Mouse (Mus musculus): Measurements from ENCODE around the gene Fn1. TPM values are rescaled to one million over a fixed set of nuclear protein-coding genes. Genes with fewer than 3 reads are reported as not detected.

The Fn1 gene
- polyA plus RNA-seq, 1 experiment from 2014 or later: 64.7 TPM

DNA sequence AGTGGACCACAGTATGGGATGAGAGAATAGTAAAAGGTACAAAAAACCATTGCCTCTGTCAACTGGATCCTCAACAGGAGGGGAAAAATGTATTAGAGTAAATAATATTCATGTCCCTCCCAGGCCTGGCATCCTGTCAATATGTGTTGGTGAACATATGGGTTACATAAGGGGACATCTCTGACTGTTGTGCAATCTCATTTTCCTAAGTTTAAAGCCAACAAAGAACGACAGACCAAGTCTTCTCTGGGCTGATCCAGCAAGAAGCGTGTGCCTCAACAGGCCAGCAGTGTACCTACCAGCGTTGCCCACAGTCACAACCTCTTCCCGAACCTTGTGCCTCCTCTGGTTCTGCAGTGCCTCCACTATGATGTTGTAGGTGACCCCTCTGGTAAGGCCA lies 57.6 kb downstream of the Fn1 start:
- Histone ChIP-seq H3K4me3 (ENCODE audit: low read depth, low read length) (no peak overlapping the region), H3K36me3 (ENCODE audit: control insufficient read depth, insufficient read depth, low read length) (peaks cover 17% of the 10 kb centered on the region), H3K4me2 (no peak overlapping the region), H3K4me1 (ENCODE audit: control insufficient read depth, insufficient read depth, low read length) (no peaks in the 10 kb centered on the region), H3K27ac (ENCODE audit: low read depth, low read length) (no peak overlapping the region), H3K27me3 (ENCODE audit: control insufficient read depth, insufficient read depth, low read length) (no peaks in the 10 kb centered on the region), H3K9me3 (ENCODE audit: control insufficient read depth, low read length) (no peaks in the 10 kb centered on the region), H3K9ac (ENCODE audit: low read length) (no peak overlapping the region)
- 94% methylated on average over 4 of the region's 4 CpGs for WGBS
- DNase-seq (ENCODE audit: low spot score, missing footprints): no peak
- no peak for ATAC-seq (ENCODE audit: low FRiP score)

DNA sequence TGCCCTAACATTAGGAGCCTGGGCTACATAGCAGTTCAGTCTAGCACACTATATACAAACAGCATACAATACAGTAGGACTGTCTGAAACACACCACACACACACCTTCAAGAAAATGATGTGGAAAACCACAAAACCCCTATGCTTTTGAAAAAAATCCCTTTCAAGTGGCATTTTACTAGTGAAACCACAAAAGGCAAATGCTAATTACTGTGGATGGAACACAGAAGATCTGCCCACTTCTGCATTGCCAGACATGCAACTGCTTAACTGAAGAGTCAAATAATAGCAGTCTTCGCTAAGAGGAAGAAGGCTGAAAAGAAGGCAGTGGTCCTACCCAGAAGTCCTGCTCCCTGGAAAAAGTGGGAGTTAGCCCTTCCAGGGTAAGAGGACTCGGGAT lies 58.7 kb downstream of the Fn1 start:
- Histone ChIP-seq H3K9ac (ENCODE audit: low read length) (no peak overlapping the region), H3K4me1 (ENCODE audit: control insufficient read depth, insufficient read depth, low read length) (no peaks in the 10 kb centered on the region), H3K9me3 (ENCODE audit: control insufficient read depth, low read length) (no peaks in the 10 kb centered on the region), H3K27me3 (ENCODE audit: control insufficient read depth, insufficient read depth, low read length) (no peaks in the 10 kb centered on the region), H3K4me3 (ENCODE audit: low read depth, low read length) (no peak overlapping the region), H3K27ac (ENCODE audit: low read depth, low read length) (no peak overlapping the region), H3K36me3 (ENCODE audit: control insufficient read depth, insufficient read depth, low read length) (peaks cover 17% of the 10 kb centered on the region), H3K4me2 (no peak overlapping the region)
- WGBS: 91% methylated on average over 2 of the region's 2 CpGs
- DNase-seq (ENCODE audit: low spot score, missing footprints) (no peak), ATAC-seq (ENCODE audit: low FRiP score) (no peak)

DNA sequence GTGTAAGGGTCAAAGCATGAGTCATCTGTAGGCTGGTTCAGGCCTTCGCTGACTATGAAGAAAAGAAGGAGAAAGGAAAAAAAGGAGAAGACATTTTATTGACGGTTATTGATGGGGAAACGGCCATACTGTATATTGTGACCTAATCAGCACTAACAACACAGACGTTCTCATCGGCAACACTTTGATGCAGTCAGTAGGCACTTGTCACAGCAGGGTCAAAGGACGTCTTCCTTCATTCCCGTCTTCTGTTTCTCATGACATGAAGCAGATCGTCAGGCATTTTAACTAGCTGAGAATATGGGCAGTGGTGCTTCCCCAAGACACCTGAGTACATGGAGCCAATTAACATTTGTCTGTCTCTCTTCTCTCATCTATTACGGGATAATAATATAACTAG lies 59.8 kb downstream of the Fn1 start:
- 94% methylated on average over 9 of the region's 9 CpGs for WGBS
- Histone ChIP-seq H3K4me3 (ENCODE audit: low read depth, low read length) (no peak overlapping the region), H3K36me3 (ENCODE audit: control insufficient read depth, insufficient read depth, low read length) (peaks cover 8% of the 10 kb centered on the region; the same call in 1 of the 2 replicates), H3K4me1 (ENCODE audit: control insufficient read depth, insufficient read depth, low read length) (no peaks in the 10 kb centered on the region), H3K9ac (ENCODE audit: low read length) (no peak overlapping the region), H3K4me2 (no peak overlapping the region), H3K27me3 (ENCODE audit: control insufficient read depth, insufficient read depth, low read length) (no peaks in the 10 kb centered on the region), H3K27ac (ENCODE audit: low read depth, low read length) (no peak overlapping the region), H3K9me3 (ENCODE audit: control insufficient read depth, low read length) (no peaks in the 10 kb centered on the region)
- no peak for ATAC-seq (ENCODE audit: low FRiP score)
- DNase-seq (ENCODE audit: low spot score, missing footprints): no peak

DNA sequence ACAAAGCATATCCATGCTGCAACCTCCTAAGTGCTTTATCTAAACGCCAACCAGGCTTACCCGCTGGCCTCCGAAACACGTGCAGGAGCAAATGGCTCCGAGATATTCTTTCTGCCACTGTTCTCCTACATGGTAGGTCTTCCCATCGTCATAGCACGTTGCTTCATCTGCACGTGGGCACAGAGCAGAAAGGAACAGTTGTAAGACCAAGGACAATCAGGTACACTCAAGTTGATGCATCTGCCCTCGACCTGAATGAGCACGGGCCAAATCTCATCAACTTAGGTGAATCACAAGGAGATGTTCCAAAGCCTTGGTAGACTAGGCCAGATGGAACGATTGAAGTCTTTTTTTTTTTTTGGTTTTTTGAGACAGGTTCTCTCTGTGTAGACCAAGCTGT lies 63.0 kb downstream of the Fn1 start:
- no peak overlapping the region for H3K9ac ChIP-seq (ENCODE audit: low read length)
- H3K4me1 ChIP-seq (ENCODE audit: control insufficient read depth, insufficient read depth, low read length): no peaks in the 10 kb centered on the region
- no peak for DNase-seq (ENCODE audit: low spot score, missing footprints)
- H3K4me3 ChIP-seq (ENCODE audit: low read depth, low read length): no peak overlapping the region
- peaks cover 16% of the 10 kb centered on the region for H3K36me3 ChIP-seq (ENCODE audit: control insufficient read depth, insufficient read depth, low read length)
- H3K9me3 ChIP-seq (ENCODE audit: control insufficient read depth, low read length): no peaks in the 10 kb centered on the region
- no peak for ATAC-seq (ENCODE audit: low FRiP score)
- H3K4me2 ChIP-seq: no peak overlapping the region
- 93% methylated on average over 11 of the region's 11 CpGs for WGBS
- no peaks in the 10 kb centered on the region for H3K27me3 ChIP-seq (ENCODE audit: control insufficient read depth, insufficient read depth, low read length)
- H3K27ac ChIP-seq (ENCODE audit: low read depth, low read length): no peak overlapping the region

DNA sequence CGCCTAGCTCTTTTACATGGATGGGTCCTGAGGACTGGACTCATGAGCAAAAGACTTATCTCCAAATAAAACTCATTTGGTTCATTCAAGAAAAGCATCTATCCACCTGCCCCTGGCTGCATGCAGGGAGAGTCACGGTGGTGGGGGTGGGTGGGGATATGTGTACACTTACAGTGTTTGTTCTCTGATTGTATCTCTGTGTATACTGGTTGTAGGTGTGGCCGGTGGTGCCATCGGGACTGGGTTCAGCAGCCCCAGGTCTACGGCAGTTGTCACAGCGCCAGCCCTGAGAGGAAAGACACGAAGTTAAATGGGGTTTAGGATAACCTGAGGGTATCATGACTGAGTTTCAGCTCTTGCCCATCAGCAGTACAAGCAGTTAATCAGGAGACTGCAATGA lies 66.3 kb downstream of the Fn1 start:
- H3K9me3 ChIP-seq (ENCODE audit: control insufficient read depth, low read length): no peaks in the 10 kb centered on the region
- ATAC-seq (ENCODE audit: low FRiP score): no peak
- H3K27me3 ChIP-seq (ENCODE audit: control insufficient read depth, insufficient read depth, low read length): no peaks in the 10 kb centered on the region
- DNase-seq (ENCODE audit: low spot score, missing footprints): no peak
- H3K4me3 ChIP-seq (ENCODE audit: low read depth, low read length): no peak overlapping the region
- H3K27ac ChIP-seq (ENCODE audit: low read depth, low read length): no peak overlapping the region
- H3K4me2 ChIP-seq: no peak overlapping the region
- H3K9ac ChIP-seq (ENCODE audit: low read length): no peak overlapping the region
- no peaks in the 10 kb centered on the region for H3K4me1 ChIP-seq (ENCODE audit: control insufficient read depth, insufficient read depth, low read length)
- WGBS: 97% methylated on average over 7 of the region's 7 CpGs
- peaks cover 12% of the 10 kb centered on the region for H3K36me3 ChIP-seq (ENCODE audit: control insufficient read depth, insufficient read depth, low read length)

DNA sequence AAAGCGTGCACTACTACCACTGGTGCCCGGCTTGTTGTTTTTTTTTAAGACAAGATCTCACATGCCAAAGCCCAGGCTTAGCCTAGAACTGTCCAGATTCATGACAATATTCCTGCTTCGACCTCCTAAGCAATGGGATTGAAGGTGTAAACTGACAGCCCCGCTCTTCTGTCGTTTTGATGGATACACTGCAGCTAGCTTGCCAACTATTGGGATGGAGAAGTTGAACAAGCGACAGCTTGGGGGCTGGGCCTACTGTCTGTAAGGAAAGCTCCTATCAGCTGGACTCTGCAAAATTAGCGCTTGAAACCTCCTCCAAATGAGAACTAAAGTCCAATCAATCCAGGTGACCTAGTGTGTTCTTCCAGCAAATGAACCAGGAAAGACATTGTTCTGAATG lies 69.1 kb downstream of the Fn1 start:
- 93% methylated on average over 7 of the region's 7 CpGs for WGBS
- Histone ChIP-seq H3K9me3 (ENCODE audit: control insufficient read depth, low read length) (no peaks in the 10 kb centered on the region), H3K4me2 (no peak overlapping the region), H3K4me3 (ENCODE audit: low read depth, low read length) (no peak overlapping the region), H3K4me1 (ENCODE audit: control insufficient read depth, insufficient read depth, low read length) (no peaks in the 10 kb centered on the region), H3K27ac (ENCODE audit: low read depth, low read length) (no peak overlapping the region), H3K27me3 (ENCODE audit: control insufficient read depth, insufficient read depth, low read length) (no peaks in the 10 kb centered on the region), H3K36me3 (ENCODE audit: control insufficient read depth, insufficient read depth, low read length) (peaks cover 8% of the 10 kb centered on the region), H3K9ac (ENCODE audit: low read length) (no peak overlapping the region)
- ATAC-seq (ENCODE audit: low FRiP score): no peak
- DNase-seq (ENCODE audit: low spot score, missing footprints): no peak

DNA sequence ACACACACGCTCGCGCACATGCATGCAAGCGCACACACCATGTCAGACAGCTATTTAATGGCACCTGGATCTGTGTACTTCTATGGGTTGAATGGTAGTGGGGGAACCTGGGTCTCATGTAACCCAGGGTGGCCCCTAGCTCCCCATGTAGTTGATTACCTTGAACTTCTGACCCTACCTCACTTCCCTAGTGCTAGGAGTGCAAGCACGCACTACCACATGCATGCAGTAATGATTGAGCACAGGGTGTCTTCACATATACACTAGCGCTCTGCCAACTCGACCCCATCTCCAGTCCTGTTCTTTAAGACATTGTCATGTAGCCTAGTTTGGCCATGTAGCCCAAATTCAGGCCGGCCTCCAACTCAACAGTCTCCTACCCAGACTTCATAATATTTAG lies 69.7 kb downstream of the Fn1 start:
- Histone ChIP-seq H3K27ac (ENCODE audit: low read depth, low read length) (no peak overlapping the region), H3K9me3 (ENCODE audit: control insufficient read depth, low read length) (no peaks in the 10 kb centered on the region), H3K4me3 (ENCODE audit: low read depth, low read length) (no peak overlapping the region), H3K9ac (ENCODE audit: low read length) (no peak overlapping the region), H3K36me3 (ENCODE audit: control insufficient read depth, insufficient read depth, low read length) (peaks cover 10% of the 10 kb centered on the region), H3K4me1 (ENCODE audit: control insufficient read depth, insufficient read depth, low read length) (no peaks in the 10 kb centered on the region), H3K27me3 (ENCODE audit: control insufficient read depth, insufficient read depth, low read length) (no peaks in the 10 kb centered on the region), H3K4me2 (no peak overlapping the region)
- ATAC-seq (ENCODE audit: low FRiP score) (no peak), DNase-seq (ENCODE audit: low spot score, missing footprints) (no peak)
- WGBS: 93% methylated on average over 8 of the region's 8 CpGs

DNA sequence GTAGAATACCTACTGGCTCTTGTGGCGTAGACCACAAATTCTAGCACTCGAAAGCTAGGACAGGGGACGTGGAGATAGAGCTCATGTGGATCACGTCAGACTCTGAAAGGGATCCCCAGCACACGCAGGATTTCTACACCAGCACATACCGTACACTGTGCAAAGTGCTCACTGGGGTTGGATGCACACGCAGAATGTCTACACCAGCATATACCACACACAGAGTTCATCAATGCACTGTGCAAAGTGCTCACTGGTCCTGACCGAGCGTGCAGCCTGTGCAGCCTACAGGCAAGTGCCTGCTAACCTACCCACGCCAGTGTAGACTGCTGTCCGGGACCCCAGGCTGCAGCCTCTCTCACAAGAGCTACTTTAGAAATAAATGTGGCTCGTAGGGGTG lies 72.6 kb downstream of the Fn1 start:
- no peak overlapping the region for H3K4me2 ChIP-seq
- no peaks in the 10 kb centered on the region for H3K27me3 ChIP-seq (ENCODE audit: control insufficient read depth, insufficient read depth, low read length)
- no peaks in the 10 kb centered on the region for H3K4me1 ChIP-seq (ENCODE audit: control insufficient read depth, insufficient read depth, low read length)
- H3K4me3 ChIP-seq (ENCODE audit: low read depth, low read length): no peak overlapping the region
- WGBS: 94% methylated on average over 12 of the region's 12 CpGs
- H3K36me3 ChIP-seq (ENCODE audit: control insufficient read depth, insufficient read depth, low read length): peaks cover 7% of the 10 kb centered on the region; the same call in 1 of the 2 replicates
- H3K27ac ChIP-seq (ENCODE audit: low read depth, low read length): no peak overlapping the region
- DNase-seq (ENCODE audit: low spot score, missing footprints): no peak
- no peak overlapping the region for H3K9ac ChIP-seq (ENCODE audit: low read length)
- H3K9me3 ChIP-seq (ENCODE audit: control insufficient read depth, low read length): no peaks in the 10 kb centered on the region
- ATAC-seq (ENCODE audit: low FRiP score): no peak; the same call in 1 of the 2 replicates

DNA sequence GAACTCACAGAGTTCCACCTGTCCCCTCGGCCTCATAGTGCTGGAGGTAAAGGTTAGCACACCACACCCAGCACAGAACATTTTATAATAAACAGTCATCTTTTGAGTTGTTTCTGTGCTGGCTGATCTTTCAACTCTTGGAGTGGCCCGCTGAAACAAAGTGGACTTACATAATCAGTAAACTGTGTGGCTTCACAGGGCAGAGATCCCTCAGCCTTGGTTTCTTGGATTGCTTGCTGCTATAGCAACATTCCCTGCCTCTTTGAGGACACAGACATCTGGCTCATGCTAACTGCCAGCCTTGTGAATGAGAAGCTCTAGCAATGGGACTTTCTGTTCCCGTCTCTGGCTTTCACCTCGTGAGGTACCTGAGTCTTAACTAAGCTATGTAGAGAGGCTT lies 73.5 kb downstream of the Fn1 start:
- no peak for ATAC-seq (ENCODE audit: low FRiP score)
- 93% methylated on average over 4 of the region's 4 CpGs for WGBS
- no peak for DNase-seq (ENCODE audit: low spot score, missing footprints)
- Histone ChIP-seq H3K27ac (ENCODE audit: low read depth, low read length) (no peak overlapping the region), H3K27me3 (ENCODE audit: control insufficient read depth, insufficient read depth, low read length) (no peaks in the 10 kb centered on the region), H3K36me3 (ENCODE audit: control insufficient read depth, insufficient read depth, low read length) (peaks cover 9% of the 10 kb centered on the region; the same call in 1 of the 2 replicates), H3K9me3 (ENCODE audit: control insufficient read depth, low read length) (no peaks in the 10 kb centered on the region), H3K4me3 (ENCODE audit: low read depth, low read length) (no peak overlapping the region), H3K4me2 (no peak overlapping the region), H3K9ac (ENCODE audit: low read length) (no peak overlapping the region), H3K4me1 (ENCODE audit: control insufficient read depth, insufficient read depth, low read length) (no peaks in the 10 kb centered on the region)

DNA sequence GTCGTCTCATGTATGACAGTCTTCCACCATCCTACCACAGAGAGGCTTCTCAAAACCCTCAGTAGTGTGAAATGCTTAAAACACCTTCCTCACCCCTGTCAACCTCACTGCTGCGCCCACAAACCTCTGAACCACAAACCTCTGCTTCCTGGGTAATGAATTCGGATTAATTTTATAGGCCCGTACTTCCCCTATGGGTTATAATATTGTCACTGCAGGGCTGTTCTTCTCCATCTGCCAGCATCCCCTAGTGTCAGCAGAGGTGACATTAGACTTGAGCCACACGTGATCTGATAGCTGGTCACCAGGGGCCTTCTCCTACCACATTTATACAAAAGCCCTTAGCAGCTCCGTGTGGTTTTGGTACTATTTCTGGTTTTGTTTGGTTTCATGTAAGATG lies 76.2 kb downstream of the Fn1 start:
- DNase-seq (ENCODE audit: low spot score, missing footprints) (no peak), ATAC-seq (ENCODE audit: low FRiP score) (no peak)
- Histone ChIP-seq H3K4me2 (no peak overlapping the region), H3K27me3 (ENCODE audit: control insufficient read depth, insufficient read depth, low read length) (no peaks in the 10 kb centered on the region), H3K36me3 (ENCODE audit: control insufficient read depth, insufficient read depth, low read length) (peaks cover 10% of the 10 kb centered on the region; the same call in 1 of the 2 replicates), H3K27ac (ENCODE audit: low read depth, low read length) (no peak overlapping the region), H3K9me3 (ENCODE audit: control insufficient read depth, low read length) (no peaks in the 10 kb centered on the region), H3K4me3 (ENCODE audit: low read depth, low read length) (no peak overlapping the region), H3K4me1 (ENCODE audit: control insufficient read depth, insufficient read depth, low read length) (no peaks in the 10 kb centered on the region), H3K9ac (ENCODE audit: low read length) (no peak overlapping the region)
- 96% methylated on average over 6 of the region's 6 CpGs for WGBS
